Mouse (Mus musculus) kidney, adult 2 months (tissue): ENCODE measurements at regions not wholly inside any gene's neighbourhood (a gene's known extent, or its start where the extent isn't known, plus 50 kb on each side); places are given as distances from the start of the nearest gene placed in this dataset.

Experiments
- CTCF ChIP-seq: fragments of 200-500 bp; conservative IDR thresholded peaks from 2 replicates; pipeline ENCODE4 v1.5.1; 2011; ENCODE audit warnings: low read depth, mild to moderate bottlenecking, control low read depth, low read length, moderate library complexity, mixed read lengths; ENCODE audit not compliant: insufficient read depth, insufficient read length
- POLR2A ChIP-seq: fragments of 200-500 bp; IDR thresholded peaks from one replicate; pipeline ENCODE4 v1.6.1; 2011; ENCODE audit warnings: low read depth, low read length, control low read depth

- TF ChIP-seq CTCF (no peak), POLR2A (no peak)
These were observed 381.5 kb upstream of the Rag2 start for GRCm38 (mm10) chr2:101242983-101243382.
